Mouse (Mus musculus): ENCODE data around the gene Abcc3.

DNA sequence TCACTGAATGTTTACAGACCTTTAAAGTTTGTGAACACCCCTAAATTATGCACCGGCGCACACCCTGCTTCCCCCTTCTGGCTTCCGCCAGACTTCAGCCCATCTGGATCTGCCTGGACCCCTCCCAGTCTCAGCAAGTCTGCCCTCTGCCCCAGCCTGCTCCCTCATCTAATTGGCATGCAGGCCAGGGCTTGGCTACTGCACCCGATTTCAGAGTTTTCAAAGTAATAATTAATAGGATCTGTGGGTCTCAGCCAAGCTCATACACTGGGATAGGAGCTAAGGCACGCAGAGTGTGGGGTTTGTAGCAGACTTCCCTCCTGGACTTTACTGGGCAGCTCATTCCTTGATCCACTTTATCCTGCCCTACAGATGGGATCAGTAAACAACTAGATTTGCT lies 11.4 kb upstream of the Abcc3 start:
- TF ChIP-seq GATA1 (IDR thresholded peaks at IDR 0.05; ENCODE audit: low read length) (no peak), TAL1 (IDR thresholded peaks at IDR 0.05; ENCODE audit: low read length) (no peak)
